Mouse (Mus musculus) thymus, adult 2 months (tissue): ENCODE measurements around the gene Bud13. TPM values are rescaled to one million over a fixed set of nuclear protein-coding genes. Genes with fewer than 3 reads are reported as not detected.

ENCODE experiments used
- DNase-seq: peaks from one replicate; pipeline ENCODE4 v3.0.0; 2021
- H3K27ac ChIP-seq: fragments of 200-500 bp; 2 replicates; pipeline ENCODE4 v1.5.1; 2012; ENCODE audit warnings: low read length, control low read depth; ENCODE audit not compliant: control insufficient read depth, insufficient read depth
- H3K27me3 ChIP-seq: fragments of 200-500 bp; 2 replicates; pipeline ENCODE4 v1.6.1; 2012; ENCODE audit warnings: mild to moderate bottlenecking, low read length, moderate library complexity, mixed read lengths; ENCODE audit not compliant: control insufficient read depth, insufficient read depth
- H3K36me3 ChIP-seq: fragments of 200-500 bp; 2 replicates; pipeline ENCODE4 v1.6.1; 2012; ENCODE audit warnings: mild to moderate bottlenecking, low read length, moderate library complexity; ENCODE audit not compliant: control insufficient read depth, insufficient read depth
- H3K4me1 ChIP-seq: fragments of 200-500 bp; replicated peaks from 2 replicates; pipeline ENCODE4 v1.6.1; 2012; ENCODE audit warnings: low read length; ENCODE audit not compliant: control insufficient read depth, insufficient read depth
- H3K4me3 ChIP-seq: fragments of 200-500 bp; 2 replicates; pipeline ENCODE4 v1.5.1; 2012; ENCODE audit warnings: mild to moderate bottlenecking, low read length, control low read depth, moderate library complexity; ENCODE audit not compliant: control insufficient read depth, insufficient read depth
- CTCF ChIP-seq: fragments of 200-500 bp; IDR thresholded peaks from 2 replicates; pipeline ENCODE4 v1.5.1; 2012; ENCODE audit warnings: mild to moderate bottlenecking, control low read depth, low read length, moderate library complexity, borderline replicate concordance; ENCODE audit not compliant: control insufficient read depth, poor library complexity, insufficient read depth; ENCODE audit errors: extremely low read depth
- POLR2A ChIP-seq: fragments of 200-500 bp; IDR thresholded peaks from 2 replicates; pipeline ENCODE4 v1.6.1; 2012; ENCODE audit warnings: mild to moderate bottlenecking, low read length, control low read depth, moderate library complexity; ENCODE audit not compliant: control insufficient read depth, poor library complexity, insufficient read depth; ENCODE audit errors: extremely low read depth
- WGBS: fragments of 180-500 bp; shearing (Covaris S2); methylation state at CpG from one replicate; pipeline ENCODE4 v1.1.7; 2018; 5-methylcytosine and 5-hydroxymethylcytosine counted together
- polyA plus RNA-seq: library from polyadenylated mRNA; depleted of rRNA; stranded (reverse); fragments of >200 nt; gene quantifications from 2 replicates; pipeline ENCODE4 v1.2.3, GENCODE M21; 2012; rRNA removed

Gene Bud13
- polyA plus RNA-seq, 1 experiment = 19.9 TPM

GRCm38 (mm10) chr9:46345887-46346665, 63.3 kb downstream of the Bud13 start:
- DNase-seq = no peak
- WGBS = 89% methylated on average over 4 of the region's 4 CpGs
- H3K4me3 ChIP-seq = no peak overlapping the region
- no peaks in the 10 kb centered on the region for H3K4me1 ChIP-seq
- H3K27ac ChIP-seq = no peak overlapping the region
- no peaks in the 10 kb centered on the region for H3K27me3 ChIP-seq
- H3K36me3 ChIP-seq = no peaks in the 10 kb centered on the region
- TF ChIP-seq POLR2A (no peak), CTCF (no peak)

Other genes starting within 250 kb of the Bud13 start
- 3.3 and 13.1 TPM in 2 replicates for gene Apoa1, start 54.4 kb upstream of the Bud13 start, polyA plus RNA-seq
- 6.5 and 22.7 TPM in 2 replicates for gene Apoc3, start 47.4 kb upstream of the Bud13 start, polyA plus RNA-seq
- gene Apoa4, start 42.3 kb upstream of the Bud13 start, polyA plus RNA-seq = 6.9 and 8.2 TPM in 2 replicates
- 0.09 and 3.4 TPM in 2 replicates for gene Apoa5, start 14.4 kb upstream of the Bud13 start, polyA plus RNA-seq
- gene Zpr1, start 9.9 kb upstream of the Bud13 start, polyA plus RNA-seq = 25.9 and 28.7 TPM in 2 replicates
- gene 4931429L15Rik, start 37.0 kb downstream of the Bud13 start, polyA plus RNA-seq = 0.07 TPM in 1 of 2 replicates, not detected in the other